Mouse (Mus musculus) cerebral cortex, adult 2 months (tissue): ENCODE results near the gene Pola2.

Experiments used
- WGBS: fragments of 180-500 bp; shearing (Covaris S2); methylation state at CpG from one replicate; pipeline ENCODE4 v1.1.7; 2018; 5-methylcytosine and 5-hydroxymethylcytosine counted together

Gene Pola2

DNA sequence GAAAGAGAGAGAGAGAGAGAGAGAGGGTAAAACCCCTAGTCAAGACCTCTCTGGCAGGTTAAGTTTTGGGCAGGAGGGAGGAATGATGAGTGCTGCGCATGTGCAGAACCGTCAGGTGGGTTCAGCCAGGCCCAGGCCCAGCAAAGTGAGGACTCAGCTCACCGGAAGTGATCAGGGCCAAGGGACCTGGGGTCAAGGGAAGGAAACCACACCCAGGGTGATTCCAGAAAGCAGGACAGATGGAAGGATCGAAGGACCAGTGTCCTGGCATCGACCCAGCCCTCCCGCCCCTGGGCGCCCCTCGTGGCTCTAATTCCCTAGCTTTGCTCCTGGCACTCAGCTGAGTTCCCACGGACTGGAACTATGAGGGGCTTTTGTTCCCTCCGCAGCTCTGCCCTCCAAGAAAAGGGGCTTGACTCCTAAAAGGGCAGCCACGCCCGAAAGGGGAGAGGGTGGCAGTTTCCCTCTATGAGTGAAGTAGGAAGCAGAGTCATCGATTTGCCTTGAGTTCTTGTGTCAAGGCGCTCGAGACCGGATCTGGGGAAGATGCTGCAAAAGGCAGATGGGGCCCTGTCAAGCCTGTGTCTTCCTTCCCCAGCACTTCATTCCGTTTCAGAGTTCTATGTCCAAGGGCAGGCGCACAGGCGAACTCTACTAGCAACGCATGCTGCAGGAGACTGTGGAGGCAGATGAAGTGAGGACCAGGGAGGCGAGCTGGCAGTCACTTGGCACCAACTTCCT lies 26.7 kb downstream of the Pola2 start:
- WGBS = 50% methylated on average over 21 of the region's 21 CpGs

DNA sequence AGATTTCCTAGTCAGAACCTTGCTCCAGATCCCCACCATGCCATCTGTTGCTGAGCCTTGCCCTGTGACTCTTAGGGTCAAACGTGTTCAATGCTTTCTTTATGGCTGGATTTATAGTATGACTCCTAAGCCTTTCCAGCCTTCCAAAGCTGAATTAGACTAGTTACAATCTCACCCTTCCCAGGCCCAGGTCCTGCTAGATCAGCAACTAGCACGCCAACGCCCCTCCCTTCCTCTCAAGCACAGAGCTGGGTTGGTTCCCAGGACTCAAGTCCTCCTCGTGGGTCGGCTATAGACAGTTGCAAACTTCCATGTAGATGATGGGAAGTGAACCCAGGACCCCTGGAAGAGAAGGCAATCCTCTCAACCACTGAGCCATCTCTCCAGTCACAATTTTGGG lies 28.3 kb downstream of the Pola2 start:
- 76% methylated on average over 5 of the region's 5 CpGs for WGBS

DNA sequence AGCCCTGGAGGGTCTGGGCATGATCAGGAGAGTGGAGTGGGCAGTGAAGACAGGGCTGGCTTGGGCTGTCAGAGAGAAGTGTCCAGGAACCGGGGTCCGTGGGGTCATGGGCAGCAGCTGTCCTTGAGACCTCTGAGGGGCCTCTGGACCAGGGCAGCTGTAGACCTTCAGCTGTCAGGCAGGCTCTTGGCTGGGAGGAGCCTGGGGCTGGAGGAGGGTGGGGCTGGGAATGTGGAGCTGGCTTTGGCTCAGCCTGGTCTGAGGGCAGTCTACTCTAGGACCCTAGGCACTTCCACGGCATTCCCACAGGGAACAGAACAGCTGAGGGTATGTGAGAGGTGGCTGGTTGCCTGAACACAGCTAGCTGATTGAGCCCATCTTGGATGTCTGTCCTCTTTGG lies 28.7 kb downstream of the Pola2 start:
- 73% methylated on average over 3 of the region's 3 CpGs for WGBS

DNA sequence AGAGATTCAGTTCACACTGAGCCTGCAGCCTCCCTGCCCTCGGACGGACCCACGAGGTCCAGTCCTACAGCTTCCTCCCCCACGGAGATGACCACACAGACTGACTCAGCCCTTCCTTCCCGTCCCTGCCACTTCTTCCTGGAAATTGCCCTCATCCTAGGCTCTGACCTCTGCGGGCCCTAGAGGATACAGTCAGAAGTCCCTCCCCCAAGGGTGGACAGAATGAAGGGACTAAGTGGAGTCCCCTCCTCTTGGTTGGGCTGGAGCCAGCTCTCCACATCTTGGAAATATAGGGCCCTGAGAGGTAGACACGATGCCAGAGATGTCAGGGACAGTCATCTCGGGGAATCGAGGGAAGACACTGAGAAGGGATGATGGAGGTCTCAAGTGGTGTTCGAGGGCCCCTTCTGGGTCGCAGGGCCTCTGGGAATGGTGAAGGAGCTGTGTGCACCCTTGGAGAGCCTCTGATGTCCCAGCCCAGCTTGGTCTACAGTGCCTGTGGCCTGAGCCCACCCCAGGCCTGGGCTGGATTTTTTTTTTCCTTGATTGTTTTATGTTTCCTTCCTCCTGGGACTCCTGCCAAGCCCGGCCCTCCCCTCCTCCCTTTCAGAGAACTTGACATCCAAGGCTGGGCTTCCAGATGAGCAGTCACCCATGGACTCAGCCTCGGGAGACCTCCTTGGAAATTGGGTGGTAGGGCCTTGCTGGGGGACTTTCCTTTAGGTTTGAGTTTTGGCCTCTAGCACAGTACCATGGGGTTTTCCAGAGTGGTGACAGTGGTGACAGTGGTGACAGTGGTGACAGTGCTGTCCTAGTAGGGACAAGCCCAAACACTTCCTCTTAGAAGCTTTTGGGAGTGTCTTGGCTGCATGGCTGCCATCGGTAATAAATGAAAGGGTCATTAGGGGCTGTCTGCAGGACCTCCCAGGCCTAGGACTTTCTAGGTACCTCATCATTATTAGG lies 34.1 kb downstream of the Pola2 start:
- WGBS = 65% methylated on average over 14 of the region's 14 CpGs

DNA sequence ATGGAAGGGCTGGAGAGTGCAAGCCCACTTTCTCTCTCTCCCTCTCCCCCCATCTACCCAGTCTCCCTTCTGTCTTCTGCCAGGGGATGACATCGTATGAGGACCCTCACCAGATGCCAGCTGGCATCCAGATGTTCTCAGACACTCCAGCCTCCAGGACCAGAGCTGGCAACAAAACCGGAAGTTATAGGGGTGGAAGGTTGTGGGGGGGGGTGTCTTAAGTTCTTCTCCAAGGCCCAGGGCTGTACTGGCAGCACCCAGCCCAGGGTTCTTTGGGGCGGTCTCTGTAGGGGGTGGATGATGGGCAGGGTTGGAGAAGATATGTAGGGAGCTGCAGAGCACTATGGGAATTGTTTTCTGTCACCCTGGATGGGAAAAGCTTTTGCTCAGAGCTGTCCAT lies 35.5 kb downstream of the Pola2 start:
- WGBS = 65% methylated on average over 3 of the region's 3 CpGs

DNA sequence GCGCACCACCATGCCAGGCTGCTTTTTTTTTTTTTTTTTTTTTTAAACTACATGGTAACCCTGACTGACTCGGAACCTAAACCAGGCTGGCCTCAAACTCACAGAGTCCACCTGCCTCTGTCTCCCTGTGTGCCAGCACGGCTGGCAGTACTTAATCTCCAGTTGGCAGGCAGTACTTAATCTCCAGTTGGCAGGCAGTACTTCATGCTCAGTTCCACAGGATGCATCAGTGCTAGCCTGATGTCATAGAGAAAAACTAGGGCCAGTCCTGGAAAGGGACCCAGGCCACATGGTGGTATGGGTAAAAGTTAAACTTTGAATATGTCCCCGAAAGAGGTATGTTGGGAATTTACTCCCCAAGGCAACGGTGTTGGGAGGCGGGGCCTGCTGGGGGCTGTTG lies 35.9 kb downstream of the Pola2 start:
- 73% methylated on average over 6 of the region's 6 CpGs for WGBS

DNA sequence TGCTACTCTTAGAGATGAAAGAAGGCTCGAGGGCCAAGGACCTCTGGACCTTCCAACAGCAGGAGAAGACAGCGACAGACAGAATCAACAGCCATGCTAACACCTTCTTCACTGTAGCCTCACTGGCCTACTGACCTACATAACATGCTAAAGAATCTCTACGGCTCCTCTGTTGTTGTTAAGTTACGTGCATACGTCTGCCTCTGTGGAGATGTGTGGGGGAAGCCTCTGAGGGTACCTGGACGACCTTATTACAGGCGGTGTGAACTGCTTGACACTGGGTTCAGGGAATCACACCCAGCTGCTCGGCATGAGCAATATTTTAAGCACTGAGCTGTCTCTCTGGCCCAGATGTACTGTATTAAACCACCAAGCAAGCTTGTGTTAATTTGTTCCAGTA lies 36.5 kb downstream of the Pola2 start:
- WGBS = 76% methylated on average over 8 of the region's 8 CpGs

DNA sequence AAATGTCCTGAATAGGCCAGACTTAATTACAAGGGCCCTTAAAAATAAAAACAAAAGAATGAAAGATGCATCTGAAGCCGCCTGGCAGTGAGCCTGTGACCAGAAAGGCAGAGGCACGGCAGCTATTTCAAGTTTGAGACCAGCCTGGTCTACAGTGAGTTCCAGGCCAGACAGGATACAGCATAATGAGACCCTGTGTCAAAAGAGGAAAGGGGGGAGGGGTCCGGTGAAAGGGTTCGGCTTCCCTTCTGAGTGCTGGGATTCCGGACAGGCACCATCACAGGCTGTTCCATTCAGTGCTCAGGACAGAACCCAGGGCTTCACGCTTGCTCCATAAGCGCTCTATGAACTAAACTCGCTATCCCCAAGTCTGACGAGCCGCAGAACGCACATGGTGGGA lies 37.0 kb downstream of the Pola2 start:
- WGBS = 70% methylated on average over 11 of the region's 11 CpGs

DNA sequence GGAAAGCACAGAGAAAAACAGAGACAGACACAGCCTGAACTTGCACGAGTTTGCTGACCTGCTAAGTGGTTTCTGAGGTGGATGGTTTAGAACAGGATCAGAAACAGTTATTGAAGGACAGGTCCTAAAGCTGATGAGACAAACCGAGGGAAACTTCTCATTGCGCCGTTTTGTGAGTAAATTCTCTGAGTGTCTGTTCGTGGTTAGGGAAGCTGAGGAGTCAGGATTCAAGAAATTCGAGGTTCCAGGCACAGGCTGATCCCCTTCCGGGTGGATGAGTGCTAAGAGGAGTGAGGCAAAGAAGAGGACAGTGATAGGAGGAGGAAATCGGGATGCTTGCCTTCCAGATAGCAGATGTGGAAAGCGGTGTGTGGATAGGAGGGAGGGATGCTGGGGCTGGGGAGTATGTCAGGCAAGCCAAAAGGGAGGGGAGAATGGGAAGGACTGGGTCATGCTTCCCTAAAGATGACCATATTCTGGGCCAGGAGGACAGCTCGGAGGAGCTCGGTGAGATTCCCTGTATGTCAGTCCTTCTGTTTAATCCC lies 38.6 kb downstream of the Pola2 start:
- WGBS = 30% methylated on average over 11 of the region's 11 CpGs

DNA sequence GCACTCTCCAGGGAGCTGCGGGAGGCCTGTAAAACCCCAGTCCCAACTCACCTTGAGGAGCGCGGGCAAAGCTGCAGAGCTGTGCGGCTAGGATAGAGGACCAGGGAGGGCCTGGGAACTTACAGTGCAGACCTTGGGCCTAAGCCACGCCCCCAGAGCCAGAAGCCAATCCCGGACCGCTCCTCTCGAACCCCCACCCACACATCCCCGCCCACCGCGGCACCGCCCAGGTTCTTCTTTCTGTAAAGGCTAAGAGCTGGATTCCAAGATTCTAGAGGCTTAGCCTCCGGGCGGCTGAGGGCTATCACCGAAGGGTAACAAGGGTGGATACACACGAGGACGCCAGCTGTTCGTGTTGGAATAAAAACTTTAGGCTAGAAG lies 39.3 kb downstream of the Pola2 start, which contains the start of gene Cdc42ep2:
Cdc42ep2 (minus strand) TSS at position 104 of the 381 bp plus-strand sequence.
- WGBS = under 1% methylated on average over 18 of the region's 18 CpGs

DNA sequence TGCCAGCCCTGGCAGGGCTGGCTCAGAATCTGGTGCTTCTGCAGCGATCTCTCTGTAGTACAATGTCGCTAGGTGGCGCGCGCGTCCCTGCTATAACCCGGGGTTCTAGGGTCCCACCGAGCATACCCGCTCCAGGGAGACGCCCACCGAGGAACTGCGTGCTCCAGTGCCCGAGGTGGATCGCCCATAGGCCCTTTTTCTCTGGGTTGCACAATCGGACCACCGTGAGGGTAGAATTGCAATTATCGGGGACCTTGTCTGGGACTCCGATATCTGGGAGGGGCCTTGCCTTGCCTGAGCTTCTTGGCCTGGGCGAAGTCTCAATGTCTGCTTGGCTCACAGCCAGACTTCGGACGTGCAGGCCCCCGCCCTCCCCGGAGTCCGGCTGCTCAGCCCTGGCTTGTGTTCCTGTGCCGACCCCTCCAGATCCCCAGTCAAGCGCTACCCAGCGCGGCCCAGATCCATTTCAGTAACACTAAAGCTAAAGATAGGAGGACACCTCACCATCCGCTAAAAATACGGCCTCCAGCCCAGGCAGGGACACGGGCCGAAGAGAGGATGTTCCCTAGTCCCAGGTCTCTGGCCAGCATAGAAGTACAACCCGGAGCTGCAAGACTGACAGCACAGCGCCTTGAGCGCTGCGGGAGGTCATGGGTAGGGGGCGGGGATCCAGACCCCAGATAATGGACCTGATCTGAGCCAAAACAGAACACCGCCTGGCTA lies 39.9 kb downstream of the Pola2 start:
- WGBS = under 1% methylated on average over 38 of the region's 38 CpGs

DNA sequence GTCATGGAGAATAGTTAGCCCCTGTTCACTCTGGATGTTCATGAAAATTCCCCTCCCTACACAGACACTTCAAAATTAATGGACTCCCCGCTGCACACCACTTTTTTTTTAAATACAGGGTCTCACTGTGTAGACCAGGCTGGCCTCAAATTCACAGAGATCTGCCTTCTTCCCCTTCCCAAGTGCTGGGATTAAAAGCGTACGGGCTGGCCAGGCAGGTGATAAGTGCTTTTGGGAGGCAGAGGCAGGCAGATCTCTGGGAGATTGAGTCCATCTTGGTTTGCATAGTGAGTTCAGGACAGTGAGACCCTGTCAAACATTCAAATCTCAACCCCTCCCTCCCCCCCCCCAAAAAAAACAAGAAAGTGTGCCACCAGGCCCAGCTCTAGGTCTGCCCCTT lies 41.0 kb downstream of the Pola2 start:
- WGBS = 90% methylated on average over 3 of the region's 3 CpGs

DNA sequence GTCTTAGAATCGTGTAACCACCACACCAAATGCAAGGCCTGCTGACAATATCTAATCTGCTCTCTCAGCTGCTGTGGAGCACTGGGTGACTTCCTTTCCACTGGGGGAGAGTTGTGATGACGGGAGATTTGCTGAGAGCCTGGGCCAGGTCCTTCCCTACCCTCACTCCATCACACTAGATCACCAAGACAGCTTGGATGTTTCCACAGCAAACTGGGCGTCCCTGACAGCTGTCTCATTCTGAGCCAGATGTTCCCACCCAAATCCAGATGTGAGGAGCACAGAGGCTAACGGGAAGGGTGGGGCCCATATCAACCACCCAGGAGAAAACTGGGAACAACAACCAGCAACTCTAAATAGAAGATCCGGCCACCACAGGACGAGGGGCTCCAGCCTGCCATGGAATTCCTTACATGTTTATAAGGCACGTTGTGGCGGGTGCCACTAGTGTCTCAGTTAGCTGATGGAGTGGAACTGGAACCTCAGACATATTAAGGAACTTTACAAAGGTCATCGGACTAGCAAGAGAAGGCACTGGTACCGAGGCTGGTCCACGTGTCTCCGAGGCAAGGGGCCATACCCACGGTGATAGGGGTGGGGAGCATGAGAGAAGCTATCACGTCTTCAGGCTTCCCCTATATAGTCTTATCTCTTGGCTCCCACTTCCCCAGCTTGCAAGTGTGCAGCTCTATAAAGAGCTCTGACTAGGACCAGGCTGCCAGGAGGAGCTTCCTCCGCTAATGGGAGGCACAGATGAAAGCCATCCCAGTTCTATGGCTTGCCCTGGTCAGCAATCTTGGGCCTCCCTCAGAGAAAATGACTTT lies 41.7 kb downstream of the Pola2 start:
- WGBS = 54% methylated on average over 15 of the region's 15 CpGs

DNA sequence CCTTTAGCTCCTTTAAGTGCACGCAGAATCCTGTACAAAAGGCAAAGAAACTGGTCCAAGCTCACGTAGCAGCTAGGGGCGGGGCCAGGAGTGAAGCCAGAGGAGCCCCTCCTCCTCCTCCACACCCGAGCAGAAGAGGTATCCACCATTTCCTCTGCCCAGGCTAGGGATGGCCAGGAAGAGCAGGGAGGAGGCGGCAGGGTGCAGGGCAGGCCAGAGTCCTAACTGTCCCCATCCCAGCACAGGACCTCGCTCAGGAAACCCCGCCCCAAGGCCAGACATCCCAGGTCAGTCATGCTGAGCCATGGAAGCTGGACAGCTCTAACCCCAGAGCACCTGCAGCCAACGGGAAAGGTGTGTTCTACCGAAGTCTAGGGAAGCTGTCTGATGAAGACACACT lies 42.3 kb downstream of the Pola2 start:
- 30% methylated on average over 9 of the region's 9 CpGs for WGBS

DNA sequence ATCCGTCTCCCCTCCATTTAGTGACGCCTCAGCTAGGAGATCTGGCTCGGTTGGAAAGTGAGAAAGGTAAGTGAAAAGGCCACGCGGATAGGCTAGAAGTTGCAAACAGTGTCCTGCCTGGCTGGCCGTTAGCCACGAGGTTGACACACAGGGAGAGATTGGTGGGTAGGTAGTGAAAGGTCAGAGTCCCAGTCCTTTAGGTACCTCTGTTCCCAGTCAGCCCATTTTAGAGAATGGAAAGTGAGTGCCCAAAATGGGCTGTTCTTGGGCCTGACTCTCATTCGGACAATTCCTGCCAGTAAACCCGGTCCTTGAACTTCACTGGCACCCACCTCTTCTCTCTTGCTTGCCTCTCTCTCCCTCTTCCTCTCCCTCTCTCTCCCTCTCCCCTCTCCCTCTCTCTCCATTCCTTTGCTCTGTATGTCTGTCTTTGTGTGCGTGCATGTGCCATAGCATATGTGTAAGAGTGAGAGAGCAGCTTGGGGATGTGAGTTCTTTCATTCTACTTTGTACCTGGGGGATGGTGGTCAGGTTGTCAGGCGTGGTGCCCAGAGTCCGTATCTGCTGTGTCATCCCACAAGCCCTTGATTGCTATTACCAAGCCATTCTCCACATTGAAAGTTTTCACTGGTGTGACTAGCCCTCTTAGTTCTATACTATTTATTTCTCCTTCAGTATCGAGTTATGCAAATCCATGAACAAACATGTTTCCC lies 50.8 kb downstream of the Pola2 start, which contains the start of gene Dpf2:
Dpf2 (minus strand) TSS at position 4 of the 713 bp plus-strand sequence.
- WGBS = 9% methylated on average over 13 of the region's 13 CpGs

DNA sequence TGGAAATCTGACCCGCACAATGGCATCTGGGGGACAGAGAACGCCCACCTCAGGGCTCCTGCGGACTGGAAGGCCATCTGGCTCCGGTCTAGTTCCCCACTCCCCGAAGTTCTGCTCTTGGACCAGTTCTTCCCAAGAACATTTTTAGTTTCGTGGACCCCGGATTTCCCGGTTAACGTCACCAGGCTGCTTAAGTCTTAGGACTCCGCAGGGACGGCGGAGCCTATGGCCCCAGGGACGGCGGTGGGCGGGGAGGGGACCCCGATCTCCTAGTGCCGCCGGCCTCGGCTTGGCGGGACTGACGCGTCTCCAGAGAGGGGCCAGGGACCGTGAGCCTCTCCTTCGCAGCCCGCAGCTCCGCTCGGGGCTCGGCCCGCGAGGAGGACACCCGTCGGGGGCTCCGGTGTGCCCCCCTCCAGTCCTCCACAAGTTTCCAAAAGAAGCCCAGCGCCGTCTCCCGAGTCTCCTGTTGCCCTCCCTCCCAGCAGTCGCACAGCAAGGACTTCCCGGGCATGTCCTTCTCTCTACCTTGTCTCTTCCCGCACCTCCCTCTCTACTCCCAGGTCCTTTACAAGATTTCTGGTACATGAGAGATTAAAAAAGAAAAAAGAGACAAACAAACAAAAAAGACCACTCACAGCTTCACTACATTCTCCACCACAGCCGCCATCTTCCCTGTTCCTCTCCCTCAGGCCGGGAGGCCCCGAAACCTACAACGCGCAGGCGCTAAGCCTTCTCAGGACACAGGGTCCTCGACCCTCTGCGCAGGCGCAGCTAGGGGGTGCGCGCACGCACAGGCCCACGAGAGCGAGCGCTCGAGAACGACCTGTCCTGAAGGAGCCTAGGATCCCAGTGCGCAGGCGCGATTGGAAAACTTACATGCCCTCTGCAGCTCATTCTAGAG lies 51.6 kb downstream of the Pola2 start:
- under 1% methylated on average over 59 of the region's 59 CpGs for WGBS

DNA sequence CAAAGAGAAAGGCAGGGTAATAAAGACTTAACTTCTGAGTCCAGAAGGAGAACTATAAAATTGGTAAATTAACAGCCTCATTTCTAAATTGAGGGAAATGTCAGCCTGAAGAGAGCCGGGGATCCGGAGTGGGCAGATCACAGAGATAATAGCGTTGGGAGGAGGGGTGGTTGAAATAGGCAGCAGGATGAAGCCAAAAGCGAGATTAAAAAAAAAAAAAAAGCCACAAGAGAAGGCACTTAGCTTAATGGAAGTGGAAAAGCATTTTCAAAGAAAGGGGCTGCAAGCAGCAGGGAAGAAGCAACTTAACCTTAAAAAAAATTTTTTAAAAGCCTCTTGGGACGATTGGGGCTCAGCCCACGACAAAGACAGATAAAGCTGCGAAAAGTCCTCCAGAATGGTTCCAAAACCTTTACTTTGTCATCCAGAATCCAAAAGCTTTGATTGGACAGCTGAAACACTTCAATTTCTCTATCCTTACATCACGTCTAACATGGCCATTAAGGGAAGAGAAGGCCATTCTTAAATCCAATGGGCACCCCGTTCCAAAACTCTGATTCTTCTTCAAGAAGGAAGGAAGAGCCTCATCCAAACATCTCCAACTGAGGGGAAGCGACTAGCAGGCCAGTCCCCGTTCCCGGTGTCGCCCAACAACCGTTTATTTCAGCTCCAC lies 52.4 kb downstream of the Pola2 start:
- WGBS = under 1% methylated on average over 14 of the region's 14 CpGs

DNA sequence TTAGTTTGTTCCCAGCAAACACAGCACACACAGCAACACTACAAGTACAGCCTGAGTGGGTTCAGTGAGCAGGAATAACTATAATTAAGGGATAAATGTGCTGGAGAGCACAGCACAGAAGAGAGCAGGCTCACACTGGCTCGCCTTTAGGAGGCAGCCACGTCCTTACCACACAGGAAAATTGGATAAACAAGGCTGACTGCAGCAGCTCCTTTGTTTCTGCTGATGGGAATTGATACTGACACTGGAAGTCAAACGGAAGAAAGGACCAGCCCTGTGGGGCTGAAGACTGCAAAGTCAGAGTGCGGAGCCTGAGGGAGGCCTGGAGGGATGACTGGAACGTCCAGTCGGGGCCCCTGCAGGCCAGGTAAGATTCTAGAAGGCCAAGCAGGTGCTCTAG lies 53.8 kb downstream of the Pola2 start:
- 36% methylated on average over 6 of the region's 6 CpGs for WGBS

DNA sequence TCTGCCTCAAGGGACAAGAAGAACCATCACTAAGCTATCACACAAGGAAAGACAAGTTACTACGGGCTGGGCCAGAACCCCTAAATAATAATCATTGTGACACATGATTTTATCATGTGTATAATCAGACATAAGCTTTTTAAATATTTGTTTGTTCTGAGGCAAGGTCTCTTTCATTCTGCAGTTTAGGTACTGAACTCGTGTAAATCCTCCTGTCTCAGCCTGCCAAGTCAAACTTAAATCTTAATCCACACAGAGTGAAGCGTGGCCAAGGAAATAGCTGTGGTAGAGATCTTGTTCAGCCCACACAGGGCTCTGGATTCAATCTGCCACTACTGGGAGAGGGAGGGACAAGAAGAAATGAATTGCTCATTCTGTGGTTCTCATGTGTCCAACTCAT lies 56.7 kb downstream of the Pola2 start:
- 61% methylated on average over 3 of the region's 3 CpGs for WGBS
